Mouse (Mus musculus): ENCODE results near the gene Igf1r. TPM values are rescaled to one million over a fixed set of nuclear protein-coding genes. Genes with fewer than 3 reads are reported as not detected.

Igf1r gene
- polyA plus RNA-seq, 1 experiment from 2014 or later: 36.6 TPM

GRCm38 (mm10) chr7:67960701-67961100 is 8.1 kb downstream of the Igf1r start:
- ATAC-seq (ENCODE audit: insufficient number of reproducible peaks, insufficient read depth, low FRiP score, low TSS enrichment): no peak
- Histone ChIP-seq H3K4me3 (no peak overlapping the region), H3K36me3 (no peaks in the 10 kb centered on the region), H3K27ac (no peak overlapping the region), H3K27me3 (no peaks in the 10 kb centered on the region), H3K4me2 (replicated peaks) (no peak overlapping the region), H3K9ac (no peak overlapping the region), H3K9me3 (no peaks in the 10 kb centered on the region), H3K4me1 (peaks cover 50% of the 10 kb centered on the region; the same call in 1 of the 2 replicates)
- 60% methylated on average over 9 of the region's 9 CpGs for WGBS

- Histone ChIP-seq H3K36me3 (no peaks in the 10 kb centered on the region), H3K4me1 (peaks cover 44% of the 10 kb centered on the region; the same call in 1 of the 2 replicates), H3K27me3 (no peaks in the 10 kb centered on the region), H3K9me3 (no peaks in the 10 kb centered on the region), H3K4me3 (no peak overlapping the region), H3K4me2 (replicated peaks) (no peak overlapping the region), H3K9ac (no peak overlapping the region), H3K27ac (no peak overlapping the region)
- ATAC-seq (ENCODE audit: insufficient number of reproducible peaks, insufficient read depth, low FRiP score, low TSS enrichment): no peak; the same call in 1 of the 2 replicates
- 15% methylated on average over 13 of the region's 14 CpGs for WGBS
Measured at GRCm38 (mm10) chr7:67961567-67962267, 9.1 kb downstream of the Igf1r start.

- 89% methylated on average over 3 of the region's 3 CpGs for WGBS
- Histone ChIP-seq H3K4me3 (no peak overlapping the region), H3K9ac (no peak overlapping the region), H3K27ac (no peak overlapping the region), H3K36me3 (no peaks in the 10 kb centered on the region), H3K4me1 (peaks cover 40% of the 10 kb centered on the region), H3K4me2 (replicated peaks) (no peak overlapping the region), H3K27me3 (no peaks in the 10 kb centered on the region), H3K9me3 (no peaks in the 10 kb centered on the region)
- no peak for ATAC-seq (ENCODE audit: insufficient number of reproducible peaks, insufficient read depth, low FRiP score, low TSS enrichment)
Measured at GRCm38 (mm10) chr7:67963691-67964090, 11.1 kb downstream of the Igf1r start.

- no peak overlapping the region for H3K27ac ChIP-seq
- no peak overlapping the region for H3K4me3 ChIP-seq
- no peak overlapping the region for H3K4me2 ChIP-seq (replicated peaks)
- no peaks in the 10 kb centered on the region for H3K27me3 ChIP-seq
- ATAC-seq (ENCODE audit: insufficient number of reproducible peaks, insufficient read depth, low FRiP score, low TSS enrichment): no peak; the same call in 1 of the 2 replicates
- H3K9ac ChIP-seq: no peak overlapping the region
- WGBS: 71% methylated on average over 12 of the region's 12 CpGs
- H3K36me3 ChIP-seq: no peaks in the 10 kb centered on the region
- H3K4me1 ChIP-seq: peaks cover 57% of the 10 kb centered on the region
- H3K9me3 ChIP-seq: no peaks in the 10 kb centered on the region
Measured at GRCm38 (mm10) chr7:67968394-67968793, 15.8 kb downstream of the Igf1r start.

- H3K27me3 ChIP-seq: no peaks in the 10 kb centered on the region
- no peak overlapping the region for H3K27ac ChIP-seq
- no peaks in the 10 kb centered on the region for H3K9me3 ChIP-seq
- H3K4me3 ChIP-seq: no peak overlapping the region
- no peak overlapping the region for H3K9ac ChIP-seq
- H3K36me3 ChIP-seq: no peaks in the 10 kb centered on the region
- peaks cover 64% of the 10 kb centered on the region for H3K4me1 ChIP-seq
- no peak overlapping the region for H3K4me2 ChIP-seq (replicated peaks)
- 76% methylated on average over 9 of the region's 9 CpGs for WGBS
- no peak for ATAC-seq (ENCODE audit: insufficient number of reproducible peaks, insufficient read depth, low FRiP score, low TSS enrichment)
Measured at GRCm38 (mm10) chr7:67969076-67969475, 16.4 kb downstream of the Igf1r start.

- Histone ChIP-seq H3K4me2 (replicated peaks) (peak overlapping the region; percentile 28), H3K9me3 (no peaks in the 10 kb centered on the region), H3K4me1 (peaks cover 55% of the 10 kb centered on the region), H3K36me3 (no peaks in the 10 kb centered on the region), H3K27me3 (no peaks in the 10 kb centered on the region), H3K27ac (peak overlapping the region; percentile 82), H3K9ac (no peak overlapping the region), H3K4me3 (no peak overlapping the region)
- ATAC-seq (ENCODE audit: insufficient number of reproducible peaks, insufficient read depth, low FRiP score, low TSS enrichment): no peak
- WGBS: 10% methylated on average over 15 of the region's 15 CpGs
Measured at GRCm38 (mm10) chr7:67973180-67974014, 20.8 kb downstream of the Igf1r start.

- no peak for ATAC-seq (ENCODE audit: insufficient number of reproducible peaks, insufficient read depth, low FRiP score, low TSS enrichment)
- Histone ChIP-seq H3K4me1 (peaks cover 53% of the 10 kb centered on the region), H3K27me3 (no peaks in the 10 kb centered on the region), H3K27ac (no peak overlapping the region), H3K4me2 (replicated peaks) (no peak overlapping the region), H3K36me3 (no peaks in the 10 kb centered on the region), H3K4me3 (no peak overlapping the region), H3K9ac (no peak overlapping the region), H3K9me3 (no peaks in the 10 kb centered on the region)
- 26% methylated on average over 3 of the region's 3 CpGs for WGBS
Measured at GRCm38 (mm10) chr7:67981956-67982355, 29.3 kb downstream of the Igf1r start.

- H3K4me2 ChIP-seq (replicated peaks): no peak overlapping the region
- no peak overlapping the region for H3K9ac ChIP-seq
- H3K27me3 ChIP-seq: no peaks in the 10 kb centered on the region
- peaks cover 59% of the 10 kb centered on the region for H3K4me1 ChIP-seq
- ATAC-seq (ENCODE audit: insufficient number of reproducible peaks, insufficient read depth, low FRiP score, low TSS enrichment): no peak
- H3K27ac ChIP-seq: 0 out of 2 replicates have a peak overlapping the region, but pooled peaks have one; percentile 30
- WGBS: 53% methylated on average over 8 of the region's 8 CpGs
- H3K9me3 ChIP-seq: no peaks in the 10 kb centered on the region
- no peaks in the 10 kb centered on the region for H3K36me3 ChIP-seq
- no peak overlapping the region for H3K4me3 ChIP-seq
Measured at GRCm38 (mm10) chr7:67982809-67983208, 30.2 kb downstream of the Igf1r start.

GRCm38 (mm10) chr7:67983451-67983850 is 30.8 kb downstream of the Igf1r start:
- Histone ChIP-seq H3K27ac (no peak overlapping the region), H3K9ac (no peak overlapping the region), H3K4me1 (peaks cover 56% of the 10 kb centered on the region), H3K9me3 (no peaks in the 10 kb centered on the region), H3K4me2 (replicated peaks) (no peak overlapping the region), H3K27me3 (no peaks in the 10 kb centered on the region), H3K4me3 (no peak overlapping the region), H3K36me3 (no peaks in the 10 kb centered on the region)
- WGBS: 56% methylated on average over 7 of the region's 7 CpGs
- ATAC-seq (ENCODE audit: insufficient number of reproducible peaks, insufficient read depth, low FRiP score, low TSS enrichment): no peak

- Histone ChIP-seq H3K9me3 (no peaks in the 10 kb centered on the region), H3K36me3 (0 out of 2 replicates have a peak, but pooled peaks cover 3% of the 10 kb centered on the region), H3K4me2 (replicated peaks) (no peak overlapping the region), H3K27me3 (no peaks in the 10 kb centered on the region), H3K27ac (no peak overlapping the region), H3K4me3 (no peak overlapping the region), H3K4me1 (peaks cover 51% of the 10 kb centered on the region), H3K9ac (no peak overlapping the region)
- no peak for ATAC-seq (ENCODE audit: insufficient number of reproducible peaks, insufficient read depth, low FRiP score, low TSS enrichment)
- WGBS: 78% methylated on average over 5 of the region's 5 CpGs
Measured at GRCm38 (mm10) chr7:67985003-67985416, 32.4 kb downstream of the Igf1r start.

- ATAC-seq (ENCODE audit: insufficient number of reproducible peaks, insufficient read depth, low FRiP score, low TSS enrichment): no peak
- Histone ChIP-seq H3K4me3 (no peak overlapping the region), H3K27me3 (no peaks in the 10 kb centered on the region), H3K4me2 (replicated peaks) (no peak overlapping the region), H3K27ac (no peak overlapping the region), H3K9me3 (no peaks in the 10 kb centered on the region), H3K4me1 (peaks cover 51% of the 10 kb centered on the region), H3K36me3 (0 out of 2 replicates have a peak, but pooled peaks cover 3% of the 10 kb centered on the region), H3K9ac (no peak overlapping the region)
- 78% methylated on average over 5 of the region's 5 CpGs for WGBS
Measured at GRCm38 (mm10) chr7:67985511-67985910, 32.9 kb downstream of the Igf1r start.

- Histone ChIP-seq H3K4me1 (peaks cover 46% of the 10 kb centered on the region), H3K4me2 (replicated peaks) (no peak overlapping the region), H3K36me3 (0 out of 2 replicates have a peak, but pooled peaks cover 3% of the 10 kb centered on the region), H3K4me3 (no peak overlapping the region), H3K9me3 (no peaks in the 10 kb centered on the region), H3K27me3 (no peaks in the 10 kb centered on the region), H3K27ac (no peak overlapping the region), H3K9ac (no peak overlapping the region)
- WGBS: 77% methylated on average over 10 of the region's 10 CpGs
- no peak for ATAC-seq (ENCODE audit: insufficient number of reproducible peaks, insufficient read depth, low FRiP score, low TSS enrichment)
Measured at GRCm38 (mm10) chr7:67986277-67986676, 33.6 kb downstream of the Igf1r start.

Measured in embryonic facial prominence, embryonic 12.5 days (tissue).